Mouse (Mus musculus) CH12F3 (cell line): ENCODE results near the gene Gm12184.
"Not testable (repeated sequence)": the region's sequence is repeated elsewhere in the genome, so short reads cannot be mapped to it uniquely, and the experiment has no call there.

Experiments
- in situ Hi-C: fragments of 300-500 bp; cut with MboI; formaldehyde crosslinking; loops from 2 replicates; pipeline ENCODE4 v1.14.3; 2020; ENCODE audit warnings: low sequenced_read_pairs

The Gm12184 gene

GRCm38 (mm10) chr11:48851270-48851995 is 25.0 kb upstream of the Gm12184 start:
- in situ Hi-C loops = loop anchor here (5.0 to 25.0 kb wide), 3 partner anchors 59 to 411 kb away; partner anchors contain the start of gene Ifi47

GRCm38 (mm10) chr11:48850240-48850639 is 23.8 kb upstream of the Gm12184 start:
- in situ Hi-C loops = loop anchor here (5.0 to 25.0 kb wide), 3 partner anchors 58 to 412 kb away; partner anchors contain the start of gene Ifi47

- in situ Hi-C loops = no loop called here
These were observed 20.4 kb upstream of the Gm12184 start for GRCm38 (mm10) chr11:48846881-48847280.

GRCm38 (mm10) chr11:48846362-48846761 is 19.9 kb upstream of the Gm12184 start:
- in situ Hi-C loops = not testable (repeated sequence)

GRCm38 (mm10) chr11:48845244-48845815 is 18.9 kb upstream of the Gm12184 start:
- in situ Hi-C loops = no loop called here

- in situ Hi-C loops = no loop called here
These were observed 17.9 kb upstream of the Gm12184 start for GRCm38 (mm10) chr11:48844309-48844708.

GRCm38 (mm10) chr11:48843202-48843601 is 16.7 kb upstream of the Gm12184 start:
- in situ Hi-C loops = no loop called here

- in situ Hi-C loops = no loop called here
These were observed 15.9 kb upstream of the Gm12184 start for GRCm38 (mm10) chr11:48842378-48842792.

GRCm38 (mm10) chr11:48841213-48841612 is 14.8 kb upstream of the Gm12184 start:
- in situ Hi-C loops = no loop called here

- in situ Hi-C loops = no loop called here
These were observed 14.3 kb upstream of the Gm12184 start for GRCm38 (mm10) chr11:48840805-48841204.

- in situ Hi-C loops = no loop called here
These were observed 12.6 kb upstream of the Gm12184 start for GRCm38 (mm10) chr11:48838879-48839680.

GRCm38 (mm10) chr11:48838181-48838797 is 11.8 kb upstream of the Gm12184 start:
- in situ Hi-C loops = no loop called here

- in situ Hi-C loops = no loop called here
These were observed 11.1 kb upstream of the Gm12184 start for GRCm38 (mm10) chr11:48837310-48838180.

GRCm38 (mm10) chr11:48836990-48837309 is 10.5 kb upstream of the Gm12184 start:
- in situ Hi-C loops = no loop called here

GRCm38 (mm10) chr11:48835923-48836322 is 9.5 kb upstream of the Gm12184 start:
- in situ Hi-C loops = no loop called here

GRCm38 (mm10) chr11:48833731-48834639 is 7.5 kb upstream of the Gm12184 start:
- in situ Hi-C loops = no loop called here

GRCm38 (mm10) chr11:48833078-48833730 is 6.7 kb upstream of the Gm12184 start:
- in situ Hi-C loops = no loop called here

GRCm38 (mm10) chr11:48831273-48831672 is 4.8 kb upstream of the Gm12184 start:
- in situ Hi-C loops = no loop called here

GRCm38 (mm10) chr11:48830279-48830678 is 3.8 kb upstream of the Gm12184 start:
- in situ Hi-C loops = no loop called here
